In the genomic region with DNA sequence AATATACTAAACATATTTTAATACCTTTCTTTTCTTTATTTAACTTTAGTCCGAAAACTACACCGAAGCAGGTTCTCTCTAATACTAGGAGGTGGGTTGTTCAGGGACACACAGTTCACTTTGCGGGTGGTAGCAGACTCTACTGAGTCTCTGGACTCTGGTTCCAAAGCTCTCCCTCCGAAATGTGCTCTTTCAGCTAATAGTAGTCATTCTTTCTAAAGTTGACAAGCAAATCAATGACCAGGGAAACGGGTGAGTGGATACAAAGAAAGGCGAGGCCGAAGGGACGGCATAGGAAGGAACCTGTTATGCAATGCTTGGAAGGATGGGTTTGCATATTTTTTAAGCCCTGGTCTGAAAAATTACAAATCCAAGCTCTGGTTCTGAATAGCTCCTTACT, we compare ENCODE assay signal across 18 mouse cellular contexts. TPM values are rescaled to one million over a fixed set of nuclear protein-coding genes. Genes with fewer than 3 reads are reported as not detected.
DNase-seq lines count a peak whose midpoint lies in the region; ATAC-seq and TF ChIP-seq lines count a peak whose summit lies in the region.
"Had no signal": no experiment of that assay in that cellular context is flagged by ENCODE, and none has a peak within 500 bp of the region (broad histone marks: within the 10 kb centered on the region; RNA-seq: fewer than 3 reads in every experiment).

No protein-coding gene starts in this region.

- H3K4me2 ChIP-seq in intestine, embryonic 14.5 days (ENCODE audit: low read length) = no peak overlapping the region
- no peak overlapping the region for H3K4me2 ChIP-seq in intestine, embryonic 15.5 days (replicated peaks)
- H3K4me2 ChIP-seq in kidney, postnatal 0 days (ENCODE audit: low read length) = no peak overlapping the region
- H3K4me2 ChIP-seq: embryonic facial prominence, embryonic 12.5 days; forebrain, embryonic 15.5 days; heart, embryonic 11.5 days; heart, embryonic 15.5 days had no signal

- DNase-seq in intestine, embryonic 14.5 days (ENCODE audit: low spot score) = peak; percentile 28
- peak; percentile 79 to 92 for DNase-seq in kidney, adult 8-10 months
- DNase-seq in kidney, postnatal 0 days (ENCODE audit: low spot score) = peak; percentile 34
- DNase-seq in kidney, postnatal 36 days = peak; percentile 63 to 89
- no peak for DNase-seq in spleen, adult 18-20 months
- DNase-seq in lung, adult 18-20 months = no peak
- DNase-seq: adrenal gland, postnatal 10 days; cerebellum, adult 11-12 months; cerebellum, adult 9-10 months; cerebellum, postnatal 25 days; gastrocnemius, postnatal 10 days; heart, adult 2 months had no signal

- ATAC-seq in intestine, embryonic 14.5 days (replicated peaks; ENCODE audit: low FRiP score, low TSS enrichment, low read depth) = no peak
- ATAC-seq in intestine, embryonic 15.5 days = no peak
- peak; percentile 81 for ATAC-seq in kidney, postnatal 0 days (replicated peaks; ENCODE audit: low FRiP score, low read depth)
- ATAC-seq: forebrain, embryonic 15.5 days had no signal

- no peak overlapping the region for H3K27ac ChIP-seq in intestine, embryonic 14.5 days (ENCODE audit: low read depth)
- H3K27ac ChIP-seq in intestine, embryonic 15.5 days = no peak overlapping the region
- no peak overlapping the region for H3K27ac ChIP-seq in kidney, postnatal 0 days
- H3K27ac ChIP-seq: embryonic facial prominence, embryonic 12.5 days; forebrain, embryonic 15.5 days; heart, adult 2 months; heart, embryonic 15.5 days; hindbrain, embryonic 10.5 days had no signal

- no peaks in the 10 kb centered on the region for H3K4me1 ChIP-seq in intestine, embryonic 14.5 days (replicated peaks; ENCODE audit: control insufficient read depth, insufficient read depth, low read length)
- H3K4me1 ChIP-seq in intestine, embryonic 15.5 days (replicated peaks) = no peaks in the 10 kb centered on the region
- H3K4me1 ChIP-seq in kidney, postnatal 0 days (replicated peaks; ENCODE audit: insufficient read depth, low read length) = peaks cover 4% of the 10 kb centered on the region; the same call in 1 of the 2 replicates
- H3K4me1 ChIP-seq: forebrain, embryonic 15.5 days had no signal

- no peaks in the 10 kb centered on the region for H3K36me3 ChIP-seq in intestine, embryonic 14.5 days (ENCODE audit: control insufficient read depth, insufficient read depth, low read length)
- no peaks in the 10 kb centered on the region for H3K36me3 ChIP-seq in intestine, embryonic 15.5 days
- H3K36me3 ChIP-seq in kidney, postnatal 0 days (ENCODE audit: insufficient read depth, low read length) = no peaks in the 10 kb centered on the region
- H3K36me3 ChIP-seq: embryonic facial prominence, embryonic 12.5 days; forebrain, embryonic 15.5 days; heart, embryonic 15.5 days; hindbrain, embryonic 10.5 days had no signal

- no peak for TF ChIP-seq CTCF in kidney, postnatal 0 days (IDR thresholded peaks at IDR 0.05; ENCODE audit: low read depth)

- 80% methylated on average over 8 of the region's 8 CpGs for WGBS in intestine, embryonic 14.5 days
- WGBS in intestine, embryonic 15.5 days = 71% methylated on average over 8 of the region's 8 CpGs
- 69% methylated on average over 8 of the region's 8 CpGs for WGBS in kidney, postnatal 0 days

- no peaks in the 10 kb centered on the region for H3K27me3 ChIP-seq in intestine, embryonic 14.5 days (replicated peaks; ENCODE audit: control insufficient read depth, insufficient read depth, low read length)
- H3K27me3 ChIP-seq in intestine, embryonic 15.5 days (replicated peaks) = no peaks in the 10 kb centered on the region
- H3K27me3 ChIP-seq in kidney, postnatal 0 days (ENCODE audit: insufficient read depth, low read length) = no peaks in the 10 kb centered on the region
- H3K27me3 ChIP-seq: embryonic facial prominence, embryonic 12.5 days; forebrain, embryonic 15.5 days; heart, embryonic 15.5 days had no signal

- H3K9me3 ChIP-seq in intestine, embryonic 14.5 days (ENCODE audit: control insufficient read depth, low read length) = no peaks in the 10 kb centered on the region
- H3K9me3 ChIP-seq in intestine, embryonic 15.5 days = no peaks in the 10 kb centered on the region
- no peaks in the 10 kb centered on the region; the same call in 1 of the 2 replicates for H3K9me3 ChIP-seq in kidney, postnatal 0 days (replicated peaks; ENCODE audit: low read length)
- H3K9me3 ChIP-seq: embryonic facial prominence, embryonic 12.5 days; forebrain, embryonic 15.5 days; heart, embryonic 15.5 days; hindbrain, embryonic 10.5 days had no signal

- no peak overlapping the region for H3K9ac ChIP-seq in intestine, embryonic 14.5 days (ENCODE audit: low read length)
- no peak overlapping the region for H3K9ac ChIP-seq in intestine, embryonic 15.5 days
- H3K9ac ChIP-seq in kidney, postnatal 0 days (ENCODE audit: low read depth, low read length) = no peak overlapping the region
- H3K9ac ChIP-seq: embryonic facial prominence, embryonic 12.5 days; forebrain, embryonic 15.5 days; heart, embryonic 15.5 days had no signal

- H3K4me3 ChIP-seq in intestine, embryonic 14.5 days (ENCODE audit: low read depth, low read length) = no peak overlapping the region
- H3K4me3 ChIP-seq in intestine, embryonic 15.5 days (replicated peaks) = no peak overlapping the region
- no peak overlapping the region for H3K4me3 ChIP-seq in kidney, postnatal 0 days (replicated peaks; ENCODE audit: low read depth, low read length)
- H3K4me3 ChIP-seq: embryonic facial prominence, embryonic 12.5 days; forebrain, embryonic 15.5 days; heart, adult 2 months; heart, embryonic 15.5 days; hindbrain, embryonic 10.5 days had no signal

RNA-seq across cellular contexts. Expression of gene Gm36028, which starts 3.5 kb away (rescaled TPM):
- polyA plus RNA-seq in intestine, embryonic 14.5 days (2014; fragmentation: Nextera tagmentation; extraction: Ambion mirVana) = not detected in 2 replicates
- polyA plus RNA-seq in intestine, embryonic 15.5 days (2015; fragmentation: Nextera tagmentation; extraction: Ambion mirVana) = 0.80 and 1.8 TPM in 2 replicates
- 1.9 and 2.8 TPM in 2 replicates for polyA plus RNA-seq in kidney, postnatal 0 days (2015; fragmentation: Nextera tagmentation; extraction: Ambion mirVana)

RNA-seq across cellular contexts. Expression of gene Lrrc58, which starts 10.7 kb away (rescaled TPM):
- polyA plus RNA-seq in intestine, embryonic 14.5 days (2014; fragmentation: Nextera tagmentation; extraction: Ambion mirVana) = 56.2 and 59.7 TPM in 2 replicates
- polyA plus RNA-seq in intestine, embryonic 15.5 days (2015; fragmentation: Nextera tagmentation; extraction: Ambion mirVana) = 48.0 and 52.4 TPM in 2 replicates
- 54.1 and 58.8 TPM in 2 replicates for polyA plus RNA-seq in kidney, postnatal 0 days (2015; fragmentation: Nextera tagmentation; extraction: Ambion mirVana)

RNA-seq across cellular contexts. Expression of gene Gpr156, which starts 58.8 kb away (rescaled TPM):
- polyA plus RNA-seq in intestine, embryonic 14.5 days (2014; fragmentation: Nextera tagmentation; extraction: Ambion mirVana) = 0.42 and 0.61 TPM in 2 replicates
- polyA plus RNA-seq in intestine, embryonic 15.5 days (2015; fragmentation: Nextera tagmentation; extraction: Ambion mirVana) = 0.11 and 0.23 TPM in 2 replicates
- 0.55 and 0.59 TPM in 2 replicates for polyA plus RNA-seq in kidney, postnatal 0 days (2015; fragmentation: Nextera tagmentation; extraction: Ambion mirVana)

Comparison
In these comparisons a context has a peak if more than half of its experiments do, and no peak if none do; other contexts are left out.
1. DNase-seq: peak in intestine, embryonic 14.5 days (single experiment), kidney, adult 8-10 months (2 of 2), kidney, postnatal 0 days (single experiment) and kidney, postnatal 36 days (2 of 2); none in spleen, adult 18-20 months (0 of 2) and lung, adult 18-20 months (0 of 2).